Mouse (Mus musculus): ENCODE results near the gene Slc44a5. TPM values are rescaled to one million over a fixed set of nuclear protein-coding genes. Genes with fewer than 3 reads are reported as not detected.

Gene Slc44a5
- polyA plus RNA-seq, 1 experiment from 2014 or later: 1.4 TPM

DNA sequence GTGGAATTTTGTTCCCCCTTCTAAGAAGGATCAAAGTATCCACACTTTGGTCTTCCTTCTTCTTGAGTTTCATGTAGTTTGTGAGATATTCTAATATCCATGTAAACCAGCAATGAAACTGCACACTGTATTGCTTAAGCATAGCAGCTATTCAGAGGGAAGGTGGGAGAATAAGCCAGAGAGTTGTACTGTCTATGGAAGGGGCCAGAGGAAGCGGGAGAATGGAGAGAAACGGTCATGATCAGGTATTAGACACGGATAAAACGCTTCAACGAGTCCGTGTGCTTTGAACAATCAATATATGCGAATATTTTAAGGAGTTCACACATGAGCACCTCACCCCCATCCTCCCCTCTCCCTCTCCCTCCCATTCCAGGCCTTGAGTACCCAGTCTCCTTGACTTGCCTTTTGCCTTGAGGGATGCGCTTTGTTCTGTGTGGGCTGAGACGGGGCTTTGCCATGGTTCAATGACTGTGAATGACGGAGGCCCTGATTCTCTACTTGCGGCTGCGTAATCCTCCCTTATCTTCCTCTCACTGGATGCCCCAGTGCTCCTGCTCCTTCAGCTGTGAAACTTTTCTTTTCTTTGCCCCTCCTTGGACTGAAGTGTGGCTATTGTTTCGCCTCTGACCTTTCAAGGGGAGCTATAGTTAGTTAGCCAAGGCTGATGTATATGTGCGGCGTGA lies 151.8 kb downstream of the Slc44a5 start:
- Histone ChIP-seq H3K36me3 (ENCODE audit: control insufficient read depth, insufficient read depth, low read length) (no peaks in the 10 kb centered on the region), H3K9ac (ENCODE audit: low read length) (no peak overlapping the region), H3K9me3 (ENCODE audit: control insufficient read depth, low read length) (no peaks in the 10 kb centered on the region), H3K27me3 (ENCODE audit: control insufficient read depth, insufficient read depth, low read length) (no peaks in the 10 kb centered on the region), H3K4me1 (ENCODE audit: control insufficient read depth in 2 of 2, insufficient read depth in 2 of 2, low read length in 2 of 2) (no peaks in the 10 kb centered on the region; a peak in 1 of 4 replicates), H3K27ac (replicated peaks in 1 of 2; ENCODE audit: control insufficient read depth in 1 of 2, insufficient read depth in 1 of 2, low read depth in 2 of 2, low read length in 2 of 2) (no peak overlapping the region), H3K4me3 (ENCODE audit: control insufficient read depth in 1 of 2, insufficient read depth in 1 of 2, low read depth in 1 of 2, low read length in 2 of 2) (no peak overlapping the region), H3K4me2 (ENCODE audit: low read length) (no peak overlapping the region)
- no peak for ATAC-seq (ENCODE audit: insufficient number of reproducible peaks, insufficient read depth, low FRiP score, low read depth)
- WGBS: 75% methylated on average over 15 of the region's 15 CpGs

DNA sequence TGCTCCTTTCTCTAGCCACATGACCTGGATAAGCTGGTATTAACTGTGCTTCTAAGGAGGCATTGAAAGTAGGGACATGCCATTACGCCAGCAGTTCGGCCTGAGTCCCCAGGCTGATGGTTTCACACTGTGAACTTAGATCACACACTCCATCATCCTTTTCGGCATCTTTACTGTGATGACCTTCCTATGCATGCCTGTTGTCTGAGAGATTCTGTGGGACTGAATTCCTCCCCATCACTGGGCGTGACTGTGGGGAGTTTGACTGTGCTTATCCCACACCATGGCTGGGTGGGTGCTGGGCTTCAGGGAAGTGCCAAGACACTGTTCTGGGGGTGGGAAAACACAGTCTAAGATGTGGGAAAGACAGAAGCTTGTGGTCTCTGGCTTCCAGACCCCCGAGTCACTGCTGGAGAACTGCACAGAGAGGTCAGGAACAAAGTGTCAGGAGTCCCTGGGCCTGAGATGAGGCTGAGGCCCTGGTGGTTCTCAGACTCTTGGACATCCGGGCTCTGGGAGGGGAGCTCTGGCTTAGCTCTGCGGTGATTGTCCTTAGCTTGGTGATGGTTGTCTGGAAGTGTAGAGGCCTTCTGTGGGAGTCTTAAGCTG lies 152.6 kb downstream of the Slc44a5 start:
- ATAC-seq (ENCODE audit: insufficient number of reproducible peaks, insufficient read depth, low FRiP score, low read depth): no peak
- no peak overlapping the region for H3K4me2 ChIP-seq (ENCODE audit: low read length)
- H3K9ac ChIP-seq (ENCODE audit: low read length): no peak overlapping the region
- H3K9me3 ChIP-seq (ENCODE audit: control insufficient read depth, low read length): no peaks in the 10 kb centered on the region
- no peaks in the 10 kb centered on the region for H3K36me3 ChIP-seq (ENCODE audit: control insufficient read depth, insufficient read depth, low read length)
- no peak overlapping the region for H3K4me3 ChIP-seq (ENCODE audit: control insufficient read depth in 1 of 2, insufficient read depth in 1 of 2, low read depth in 1 of 2, low read length in 2 of 2)
- 81% methylated on average over 7 of the region's 7 CpGs for WGBS
- H3K27ac ChIP-seq (replicated peaks in 1 of 2; ENCODE audit: control insufficient read depth in 1 of 2, insufficient read depth in 1 of 2, low read depth in 2 of 2, low read length in 2 of 2): no peak overlapping the region
- peaks cover 0 to 6% of the 10 kb centered on the region in 2 experiments; a peak in 2 of 4 replicates for H3K4me1 ChIP-seq (ENCODE audit: control insufficient read depth in 2 of 2, insufficient read depth in 2 of 2, low read length in 2 of 2)
- no peaks in the 10 kb centered on the region for H3K27me3 ChIP-seq (ENCODE audit: control insufficient read depth, insufficient read depth, low read length)

DNA sequence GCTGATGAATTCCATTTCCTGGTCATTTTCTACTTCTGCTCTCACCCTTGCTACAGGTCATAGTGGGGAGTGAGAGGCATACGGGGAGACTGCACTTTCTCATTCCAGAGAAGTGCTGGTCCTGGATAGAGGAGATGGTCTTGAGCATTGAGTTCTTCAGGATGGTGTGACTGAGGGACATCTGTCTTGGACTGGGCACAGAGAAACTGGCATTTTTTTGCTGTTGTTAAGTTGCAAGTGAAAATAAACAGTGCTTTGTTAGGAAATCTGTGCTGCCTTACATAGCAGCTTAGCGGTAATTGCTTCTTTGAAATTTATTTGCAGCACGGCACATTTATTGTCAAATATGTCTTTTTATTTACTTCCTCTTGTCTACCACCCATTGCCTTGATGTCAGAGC lies 154.0 kb downstream of the Slc44a5 start:
- no peaks in the 10 kb centered on the region for H3K9me3 ChIP-seq (ENCODE audit: control insufficient read depth, low read length)
- H3K4me3 ChIP-seq (ENCODE audit: control insufficient read depth in 1 of 2, insufficient read depth in 1 of 2, low read depth in 1 of 2, low read length in 2 of 2): no peak overlapping the region
- H3K4me2 ChIP-seq (ENCODE audit: low read length): no peak overlapping the region
- peaks cover 0 to 6% of the 10 kb centered on the region in 2 experiments; a peak in 2 of 4 replicates for H3K4me1 ChIP-seq (ENCODE audit: control insufficient read depth in 2 of 2, insufficient read depth in 2 of 2, low read length in 2 of 2)
- no peaks in the 10 kb centered on the region for H3K36me3 ChIP-seq (ENCODE audit: control insufficient read depth, insufficient read depth, low read length)
- H3K9ac ChIP-seq (ENCODE audit: low read length): no peak overlapping the region
- no peak overlapping the region for H3K27ac ChIP-seq (replicated peaks in 1 of 2; ENCODE audit: control insufficient read depth in 1 of 2, insufficient read depth in 1 of 2, low read depth in 2 of 2, low read length in 2 of 2)
- no peaks in the 10 kb centered on the region for H3K27me3 ChIP-seq (ENCODE audit: control insufficient read depth, insufficient read depth, low read length)
- no peak for ATAC-seq (ENCODE audit: insufficient number of reproducible peaks, insufficient read depth, low FRiP score, low read depth)
- 93% methylated on average over 3 of the region's 3 CpGs for WGBS

DNA sequence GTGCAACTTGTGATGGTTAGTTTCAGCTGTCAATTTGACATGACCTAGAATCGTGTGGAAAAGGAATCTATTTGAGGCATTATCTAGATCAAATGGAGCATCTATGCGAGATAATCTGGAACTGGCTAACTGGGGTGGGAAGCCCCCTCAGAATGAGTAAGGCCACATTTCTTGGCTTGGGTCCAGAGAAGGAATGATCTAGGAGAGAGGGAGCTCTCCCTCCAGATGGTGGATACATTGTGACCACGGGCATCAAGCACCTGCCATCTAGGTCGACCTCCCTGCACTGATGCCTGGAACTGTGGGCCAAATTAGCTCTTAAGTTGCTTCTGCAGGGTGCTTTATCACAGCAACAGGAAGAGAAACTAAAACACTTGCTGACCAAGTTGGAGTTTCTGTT lies 155.8 kb downstream of the Slc44a5 start:
- Histone ChIP-seq H3K4me2 (ENCODE audit: low read length) (no peak overlapping the region), H3K27ac (replicated peaks in 1 of 2; ENCODE audit: control insufficient read depth in 1 of 2, insufficient read depth in 1 of 2, low read depth in 2 of 2, low read length in 2 of 2) (no peak overlapping the region), H3K4me1 (ENCODE audit: control insufficient read depth in 2 of 2, insufficient read depth in 2 of 2, low read length in 2 of 2) (peaks cover 0 to 6% of the 10 kb centered on the region in 2 experiments; a peak in 2 of 4 replicates), H3K27me3 (ENCODE audit: control insufficient read depth, insufficient read depth, low read length) (no peaks in the 10 kb centered on the region), H3K4me3 (ENCODE audit: control insufficient read depth in 1 of 2, insufficient read depth in 1 of 2, low read depth in 1 of 2, low read length in 2 of 2) (no peak overlapping the region), H3K9ac (ENCODE audit: low read length) (no peak overlapping the region), H3K9me3 (ENCODE audit: control insufficient read depth, low read length) (no peaks in the 10 kb centered on the region), H3K36me3 (ENCODE audit: control insufficient read depth, insufficient read depth, low read length) (no peaks in the 10 kb centered on the region)
- no peak for ATAC-seq (ENCODE audit: insufficient number of reproducible peaks, insufficient read depth, low FRiP score, low read depth)
- 58% methylated on average over 4 of the region's 4 CpGs for WGBS

DNA sequence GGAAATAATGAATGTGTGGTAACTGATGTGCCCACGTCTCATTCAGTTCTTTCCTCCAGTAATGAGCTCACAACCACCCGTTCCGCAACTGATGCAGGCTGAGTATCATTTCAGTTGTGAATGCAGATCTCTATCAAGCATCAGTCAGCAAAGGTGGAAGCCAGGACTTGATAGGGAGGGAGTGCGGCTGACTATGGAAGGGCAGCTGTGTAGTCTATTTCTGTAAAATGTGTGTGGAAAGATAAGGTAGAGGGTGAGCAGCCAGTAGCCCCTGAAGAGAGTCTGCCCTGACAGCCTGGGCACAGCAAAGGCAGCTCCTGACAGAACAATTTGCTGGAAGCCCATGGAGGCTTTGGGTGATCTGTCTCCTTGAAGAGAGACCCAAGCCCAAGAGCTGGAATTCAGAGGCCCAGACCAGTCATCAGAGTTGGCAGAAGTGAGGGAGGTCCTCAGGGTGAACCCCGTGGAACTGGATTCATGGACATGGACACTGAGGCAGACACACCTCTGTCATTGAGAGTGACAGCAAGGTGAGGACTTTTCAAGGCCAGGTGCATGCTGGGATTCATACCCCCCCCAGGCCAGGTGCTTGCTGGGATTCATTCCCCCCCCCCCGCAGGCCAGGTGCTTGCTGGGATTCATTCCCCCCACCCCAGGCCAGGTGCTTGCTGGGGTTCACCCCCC lies 157.3 kb downstream of the Slc44a5 start:
- no peak overlapping the region for H3K27ac ChIP-seq (replicated peaks in 1 of 2; ENCODE audit: control insufficient read depth in 1 of 2, insufficient read depth in 1 of 2, low read depth in 2 of 2, low read length in 2 of 2)
- no peak overlapping the region for H3K4me3 ChIP-seq (ENCODE audit: control insufficient read depth in 1 of 2, insufficient read depth in 1 of 2, low read depth in 1 of 2, low read length in 2 of 2)
- peaks cover 0 to 6% of the 10 kb centered on the region in 2 experiments; a peak in 2 of 4 replicates for H3K4me1 ChIP-seq (ENCODE audit: control insufficient read depth in 2 of 2, insufficient read depth in 2 of 2, low read length in 2 of 2)
- 61% methylated on average over 6 of the region's 6 CpGs for WGBS
- H3K4me2 ChIP-seq (ENCODE audit: low read length): no peak overlapping the region
- no peak for ATAC-seq (ENCODE audit: insufficient number of reproducible peaks, insufficient read depth, low FRiP score, low read depth)
- no peaks in the 10 kb centered on the region for H3K36me3 ChIP-seq (ENCODE audit: control insufficient read depth, insufficient read depth, low read length)
- no peak overlapping the region for H3K9ac ChIP-seq (ENCODE audit: low read length)
- no peaks in the 10 kb centered on the region for H3K27me3 ChIP-seq (ENCODE audit: control insufficient read depth, insufficient read depth, low read length)
- H3K9me3 ChIP-seq (ENCODE audit: control insufficient read depth, low read length): no peaks in the 10 kb centered on the region

DNA sequence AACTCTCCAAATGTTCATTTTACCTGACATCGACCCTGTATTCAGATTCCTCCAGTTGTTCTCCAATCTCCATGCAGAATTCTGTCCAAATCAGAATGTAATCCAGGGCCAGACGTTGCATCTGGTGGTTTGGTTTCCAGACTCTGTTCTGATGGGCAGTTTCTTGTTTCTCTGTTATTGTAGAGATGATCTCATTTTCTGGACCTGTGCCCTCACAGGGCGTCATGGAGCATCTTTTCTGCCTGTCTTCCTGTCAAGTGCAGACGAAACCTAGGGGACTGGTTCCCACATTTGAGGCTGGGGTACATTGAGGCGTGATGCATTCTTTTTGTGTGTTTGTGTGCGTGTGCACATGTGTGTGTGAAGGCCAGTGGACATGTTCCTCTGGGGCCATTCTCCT lies 160.8 kb downstream of the Slc44a5 start:
- H3K9me3 ChIP-seq (ENCODE audit: control insufficient read depth, low read length): no peaks in the 10 kb centered on the region
- H3K9ac ChIP-seq (ENCODE audit: low read length): no peak overlapping the region
- no peak overlapping the region for H3K4me3 ChIP-seq (ENCODE audit: control insufficient read depth in 1 of 2, insufficient read depth in 1 of 2, low read depth in 1 of 2, low read length in 2 of 2)
- ATAC-seq (ENCODE audit: insufficient number of reproducible peaks, insufficient read depth, low FRiP score, low read depth): no peak
- H3K27me3 ChIP-seq (ENCODE audit: control insufficient read depth, insufficient read depth, low read length): no peaks in the 10 kb centered on the region
- H3K36me3 ChIP-seq (ENCODE audit: control insufficient read depth, insufficient read depth, low read length): no peaks in the 10 kb centered on the region
- 73% methylated on average over 6 of the region's 6 CpGs for WGBS
- H3K4me1 ChIP-seq (ENCODE audit: control insufficient read depth in 2 of 2, insufficient read depth in 2 of 2, low read length in 2 of 2): peaks cover 0 to 6% of the 10 kb centered on the region in 2 experiments; a peak in 2 of 4 replicates
- no peak overlapping the region for H3K4me2 ChIP-seq (ENCODE audit: low read length)
- H3K27ac ChIP-seq (replicated peaks in 1 of 2; ENCODE audit: control insufficient read depth in 1 of 2, insufficient read depth in 1 of 2, low read depth in 2 of 2, low read length in 2 of 2): no peak overlapping the region

DNA sequence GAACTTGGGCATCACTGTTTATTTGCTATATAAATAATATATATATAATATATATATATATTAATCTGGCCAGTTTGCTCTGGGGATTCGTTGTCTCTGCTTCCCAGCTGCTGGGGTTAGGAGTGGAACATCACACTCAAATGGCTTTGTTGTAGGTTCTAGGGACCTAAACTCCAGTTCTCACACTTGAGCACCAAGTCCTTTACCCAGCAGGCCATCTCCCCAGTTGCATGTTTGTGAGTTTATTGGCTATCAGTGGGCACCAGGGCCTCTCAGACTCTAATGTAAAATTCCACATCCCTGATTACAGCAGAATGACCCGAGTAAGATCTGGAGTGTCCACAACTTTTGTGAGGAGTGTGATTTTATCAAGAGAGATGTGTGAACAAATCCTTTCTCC lies 161.5 kb downstream of the Slc44a5 start:
- no peaks in the 10 kb centered on the region for H3K9me3 ChIP-seq (ENCODE audit: control insufficient read depth, low read length)
- ATAC-seq (ENCODE audit: insufficient number of reproducible peaks, insufficient read depth, low FRiP score, low read depth): no peak
- no peaks in the 10 kb centered on the region for H3K36me3 ChIP-seq (ENCODE audit: control insufficient read depth, insufficient read depth, low read length)
- no peak overlapping the region for H3K4me2 ChIP-seq (ENCODE audit: low read length)
- no peaks in the 10 kb centered on the region for H3K27me3 ChIP-seq (ENCODE audit: control insufficient read depth, insufficient read depth, low read length)
- no peak overlapping the region for H3K4me3 ChIP-seq (ENCODE audit: control insufficient read depth in 1 of 2, insufficient read depth in 1 of 2, low read depth in 1 of 2, low read length in 2 of 2)
- H3K27ac ChIP-seq (replicated peaks in 1 of 2; ENCODE audit: control insufficient read depth in 1 of 2, insufficient read depth in 1 of 2, low read depth in 2 of 2, low read length in 2 of 2): no peak overlapping the region
- 76% methylated on average over 2 of the region's 2 CpGs for WGBS
- H3K4me1 ChIP-seq (ENCODE audit: control insufficient read depth in 2 of 2, insufficient read depth in 2 of 2, low read length in 2 of 2): peaks cover 0 to 6% of the 10 kb centered on the region in 2 experiments; a peak in 2 of 4 replicates
- H3K9ac ChIP-seq (ENCODE audit: low read length): no peak overlapping the region

Data from heart, embryonic 14.5 days (tissue).